Mouse (Mus musculus): ENCODE data around the gene Lgals3. TPM values are rescaled to one million over a fixed set of nuclear protein-coding genes. Genes with fewer than 3 reads are reported as not detected.
A peak's percentile ranks its signal among the peaks of the same experiment; 100 is the strongest.

The Lgals3 gene
- polyA plus RNA-seq, 1 experiment from 2014 or later, result 0.94 TPM

DNA sequence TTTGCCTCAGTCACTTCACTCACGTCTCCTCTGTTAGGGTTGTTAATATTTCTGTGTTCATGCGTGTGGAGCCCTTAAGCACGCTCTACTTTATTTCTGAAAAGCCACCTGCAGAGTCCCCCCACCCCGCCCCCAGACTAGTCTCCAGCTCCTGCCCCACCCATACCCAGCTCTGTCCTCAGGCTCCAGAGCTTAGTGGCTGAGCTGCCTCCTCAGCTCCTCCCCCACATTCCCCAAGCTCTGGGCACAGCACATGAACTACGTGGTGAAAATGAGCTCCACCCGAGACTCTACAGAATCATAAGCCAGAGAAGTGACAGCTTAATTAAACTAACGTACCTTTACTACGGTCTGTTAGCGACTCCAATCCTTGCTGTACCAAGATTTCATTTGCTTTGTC lies 38.4 kb downstream of the Lgals3 start:
- Histone ChIP-seq H3K4me3 (no peak overlapping the region), H3K9me3 (no peaks in the 10 kb centered on the region), H3K27ac (replicated peaks) (no peak overlapping the region), H3K4me1 (no peaks in the 10 kb centered on the region), H3K36me3 (peaks cover 90% of the 10 kb centered on the region), H3K27me3 (no peaks in the 10 kb centered on the region), H3K4me2 (replicated peaks) (no peak overlapping the region), H3K9ac (replicated peaks) (no peak overlapping the region)
- ATAC-seq (ENCODE audit: low FRiP score, low read depth), result no peak
- WGBS, result 90% methylated on average over 9 of the region's 9 CpGs

DNA sequence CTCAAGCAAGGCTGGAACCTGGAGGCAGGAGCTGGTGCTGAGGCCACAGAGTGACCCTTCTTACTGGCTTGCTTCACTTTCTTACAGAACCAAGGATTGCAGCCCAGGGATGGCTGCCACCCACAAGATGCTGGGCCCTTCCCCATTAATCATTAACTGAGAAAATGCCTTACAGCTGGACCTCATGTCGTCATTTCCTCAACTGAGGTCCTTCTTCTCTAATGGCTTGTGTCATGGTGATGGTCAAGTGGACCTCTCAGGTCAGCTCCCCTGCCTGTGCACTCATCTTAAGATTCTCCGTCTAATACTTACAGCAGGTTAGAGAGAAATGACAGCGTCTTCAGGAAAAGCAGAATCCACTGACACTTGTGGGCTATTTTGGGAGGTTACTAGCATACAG lies 49.8 kb downstream of the Lgals3 start:
- Histone ChIP-seq H3K4me1 (peaks cover 11% of the 10 kb centered on the region), H3K4me3 (peak overlapping the region; percentile 58), H3K27me3 (no peaks in the 10 kb centered on the region), H3K4me2 (replicated peaks) (peak overlapping the region; percentile 63), H3K27ac (replicated peaks) (no peak overlapping the region), H3K9me3 (no peaks in the 10 kb centered on the region), H3K9ac (replicated peaks) (peak overlapping the region; percentile 48), H3K36me3 (peaks cover 39% of the 10 kb centered on the region)
- WGBS, result 41% methylated on average over 3 of the region's 3 CpGs
- ATAC-seq (ENCODE audit: low FRiP score, low read depth), result no peak

GRCm38 (mm10) chr14:47417775-47418665 lies 50.5 kb downstream of the Lgals3 start, which contains the start of gene Dlgap5:
TSS of gene Dlgap5 (minus strand) at chr14:47418407.
- no peak within 1 kb of the TSS for H3K27ac ChIP-seq (replicated peaks)
- H3K4me3 ChIP-seq, result peak within 1 kb of the TSS; percentile 58
- peak; percentile 97 for ATAC-seq (ENCODE audit: low FRiP score, low read depth)
- 1% methylated on average over 36 of the region's 36 CpGs for WGBS
- peak within 1 kb of the TSS; percentile 63 for H3K4me2 ChIP-seq (replicated peaks)
- no peaks in the 10 kb centered on the region for H3K27me3 ChIP-seq
- H3K36me3 ChIP-seq, result peaks cover 33% of the 10 kb centered on the region
- H3K9ac ChIP-seq (replicated peaks), result peak within 1 kb of the TSS; percentile 48
- H3K9me3 ChIP-seq, result no peaks in the 10 kb centered on the region
- H3K4me1 ChIP-seq, result peaks cover 11% of the 10 kb centered on the region

GRCm38 (mm10) chr14:47418666-47418991 lies 51.1 kb downstream of the Lgals3 start:
- Histone ChIP-seq H3K36me3 (peaks cover 28% of the 10 kb centered on the region), H3K27me3 (no peaks in the 10 kb centered on the region), H3K4me3 (peak overlapping the region; percentile 58), H3K4me2 (replicated peaks) (peak overlapping the region; percentile 63), H3K9me3 (no peaks in the 10 kb centered on the region), H3K4me1 (peaks cover 11% of the 10 kb centered on the region), H3K27ac (replicated peaks) (no peak overlapping the region), H3K9ac (replicated peaks) (peak overlapping the region; percentile 45)
- WGBS, result 56% methylated on average over 5 of the region's 5 CpGs
- no peak for ATAC-seq (ENCODE audit: low FRiP score, low read depth)

- Histone ChIP-seq H3K4me3 (no peak overlapping the region), H3K27me3 (no peaks in the 10 kb centered on the region), H3K27ac (replicated peaks) (no peak overlapping the region), H3K4me1 (peaks cover 11% of the 10 kb centered on the region), H3K9me3 (no peaks in the 10 kb centered on the region), H3K36me3 (peaks cover 23% of the 10 kb centered on the region), H3K4me2 (replicated peaks) (no peak overlapping the region), H3K9ac (replicated peaks) (no peak overlapping the region)
- 86% methylated on average over 9 of the region's 9 CpGs for WGBS
- ATAC-seq (ENCODE audit: low FRiP score, low read depth), result no peak
Observed at GRCm38 (mm10) chr14:47419034-47419625, 51.6 kb downstream of the Lgals3 start.

DNA sequence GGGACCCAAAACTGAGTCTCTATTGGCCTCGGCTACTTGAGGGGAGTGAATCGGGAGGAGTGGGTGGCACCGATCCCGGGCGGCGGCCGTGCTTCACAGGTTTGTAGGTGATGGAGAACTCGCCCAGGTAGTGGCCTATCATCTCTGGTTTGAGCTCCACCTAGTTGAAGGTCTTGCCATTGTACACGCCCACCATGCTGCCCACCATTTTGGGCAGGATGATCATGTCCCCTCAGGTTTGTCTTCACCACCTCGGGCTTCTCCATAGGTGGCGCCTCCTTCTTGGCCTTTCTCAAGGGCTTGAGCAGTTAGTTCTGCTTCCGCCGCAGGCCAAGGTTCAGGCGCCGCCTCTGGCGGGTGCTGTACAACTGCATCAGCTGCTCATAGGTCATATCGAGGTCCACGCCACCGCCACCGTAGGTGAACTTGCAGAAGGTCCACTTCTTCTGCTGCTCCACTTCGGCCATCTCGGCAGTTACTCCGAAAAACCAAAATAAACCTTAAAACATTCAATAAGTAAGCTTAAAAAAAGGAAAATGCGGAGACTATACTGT lies 52.2 kb downstream of the Lgals3 start:
- ATAC-seq (ENCODE audit: low FRiP score, low read depth), result no peak
- H3K9ac ChIP-seq (replicated peaks), result no peak overlapping the region
- peaks cover 11% of the 10 kb centered on the region for H3K4me1 ChIP-seq
- H3K4me2 ChIP-seq (replicated peaks), result no peak overlapping the region
- no peaks in the 10 kb centered on the region for H3K9me3 ChIP-seq
- 91% methylated on average over 24 of the region's 24 CpGs for WGBS
- no peaks in the 10 kb centered on the region for H3K27me3 ChIP-seq
- H3K4me3 ChIP-seq, result no peak overlapping the region
- H3K27ac ChIP-seq (replicated peaks), result no peak overlapping the region
- H3K36me3 ChIP-seq, result peaks cover 17% of the 10 kb centered on the region

GRCm38 (mm10) chr14:47421606-47422005 lies 54.1 kb downstream of the Lgals3 start:
- 42% methylated on average over 2 of the region's 2 CpGs for WGBS
- Histone ChIP-seq H3K4me2 (replicated peaks) (no peak overlapping the region), H3K4me1 (peaks cover 11% of the 10 kb centered on the region), H3K36me3 (no peaks in the 10 kb centered on the region), H3K27me3 (no peaks in the 10 kb centered on the region), H3K27ac (replicated peaks) (no peak overlapping the region), H3K9me3 (no peaks in the 10 kb centered on the region), H3K4me3 (no peak overlapping the region), H3K9ac (replicated peaks) (no peak overlapping the region)
- no peak for ATAC-seq (ENCODE audit: low FRiP score, low read depth)

DNA sequence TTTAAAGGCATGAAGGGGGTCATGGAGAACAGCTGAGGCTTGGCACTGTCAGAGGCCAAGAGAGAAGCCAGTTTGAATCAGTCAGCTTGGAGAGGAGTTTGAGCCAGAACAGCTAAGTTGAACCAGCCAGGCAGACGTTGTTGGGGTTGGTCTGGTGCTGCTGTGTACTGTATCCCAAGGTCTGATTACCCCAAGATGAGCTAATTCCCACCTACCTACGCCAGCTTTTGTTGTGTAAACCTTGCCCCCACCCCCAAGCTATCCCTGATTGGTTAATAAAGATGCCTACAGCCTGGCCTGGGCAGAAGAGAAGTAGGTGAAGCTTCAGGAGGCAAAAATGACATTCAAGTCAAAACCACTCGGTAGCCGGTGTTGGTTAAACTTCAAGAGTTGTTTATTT lies 54.9 kb downstream of the Lgals3 start:
- Histone ChIP-seq H3K27me3 (no peaks in the 10 kb centered on the region), H3K9ac (replicated peaks) (no peak overlapping the region), H3K4me1 (peaks cover 3% of the 10 kb centered on the region), H3K4me3 (no peak overlapping the region), H3K9me3 (no peaks in the 10 kb centered on the region), H3K36me3 (no peaks in the 10 kb centered on the region), H3K4me2 (replicated peaks) (no peak overlapping the region), H3K27ac (replicated peaks) (no peak overlapping the region)
- 74% methylated on average over 4 of the region's 4 CpGs for WGBS
- no peak for ATAC-seq (ENCODE audit: low FRiP score, low read depth)

GRCm38 (mm10) chr14:47432987-47433386 lies 65.4 kb downstream of the Lgals3 start:
- Histone ChIP-seq H3K27ac (replicated peaks) (no peak overlapping the region), H3K36me3 (no peaks in the 10 kb centered on the region)

More at GRCm38 (mm10) chr14:47432987-47433386, 65.4 kb downstream of the Lgals3 start:
- Histone ChIP-seq H3K27me3 (no peaks in the 10 kb centered on the region), H3K9me3 (no peaks in the 10 kb centered on the region), H3K4me3 (no peak overlapping the region), H3K4me2 (replicated peaks) (no peak overlapping the region), H3K4me1 (no peaks in the 10 kb centered on the region), H3K9ac (replicated peaks) (no peak overlapping the region)
- ATAC-seq (ENCODE audit: low FRiP score, low read depth), result no peak

Other genes with a start within 250 kb of the Lgals3 start
- gene Gch1, start 178.3 kb upstream of the Lgals3 start, polyA plus RNA-seq (2016; fragmentation: Nextera tagmentation; extraction: Ambion mirVana), result 3.1 and 5.0 TPM in 2 replicates
- 41.6 and 42.3 TPM in 2 replicates for gene Wdhd1, start 90.9 kb upstream of the Lgals3 start, polyA plus RNA-seq (2016; fragmentation: Nextera tagmentation; extraction: Ambion mirVana)
- 4.3 and 4.9 TPM in 2 replicates for gene Socs4, start 90.8 kb upstream of the Lgals3 start, polyA plus RNA-seq (2016; fragmentation: Nextera tagmentation; extraction: Ambion mirVana)
- gene Mapk1ip1l, start 69.5 kb upstream of the Lgals3 start, polyA plus RNA-seq (2016; fragmentation: Nextera tagmentation; extraction: Ambion mirVana), result 79.9 and 88.8 TPM in 2 replicates
- 50.0 and 51.0 TPM in 2 replicates for gene Dlgap5, start 50.7 kb downstream of the Lgals3 start, polyA plus RNA-seq (2016; fragmentation: Nextera tagmentation; extraction: Ambion mirVana)
- 26.4 and 26.5 TPM in 2 replicates for gene Fbxo34, start 82.7 kb downstream of the Lgals3 start, polyA plus RNA-seq (2016; fragmentation: Nextera tagmentation; extraction: Ambion mirVana)
- 22.7 TPM in 2 replicates for gene Atg14, start 202.9 kb downstream of the Lgals3 start, polyA plus RNA-seq (2016; fragmentation: Nextera tagmentation; extraction: Ambion mirVana)

Measured in midbrain, embryonic 12.5 days (tissue).